Comparison of ENCODE assay signal across 7 mouse cellular contexts in genomic region chr1:38985308-38985707, GRCm38 (mm10). TPM values are rescaled to one million over a fixed set of nuclear protein-coding genes. Genes with fewer than 3 reads are reported as not detected.
DNase-seq lines count a peak whose midpoint lies in the region; ATAC-seq and TF ChIP-seq lines count a peak whose summit lies in the region.

TSS of gene Pdcl3 (plus strand) at chr1:38985608.

- H3K36me3 ChIP-seq in ES-E14 (ENCODE audit: control insufficient read depth, insufficient read depth, low read length, poor library complexity, severe bottlenecking) = no peaks in the 10 kb centered on the region
- no peaks in the 10 kb centered on the region; the same call in 1 of the 2 replicates for H3K36me3 ChIP-seq in hindbrain, embryonic 13.5 days
- no peaks in the 10 kb centered on the region for H3K36me3 ChIP-seq in liver, embryonic 15.5 days (replicated peaks)

- H3K4me3 ChIP-seq in ES-E14 (ENCODE audit: insufficient read depth in 1 of 2, low read depth in 1 of 2, low read length in 2 of 2, poor library complexity in 1 of 2, severe bottlenecking in 1 of 2) = no peak within 1 kb of the TSS
- H3K4me3 ChIP-seq in hindbrain, embryonic 13.5 days = no peak within 1 kb of the TSS
- no peak within 1 kb of the TSS for H3K4me3 ChIP-seq in liver, embryonic 15.5 days (replicated peaks)

- no peaks in the 10 kb centered on the region for H3K27me3 ChIP-seq in hindbrain, embryonic 13.5 days
- no peaks in the 10 kb centered on the region for H3K27me3 ChIP-seq in liver, embryonic 15.5 days

- in situ Hi-C loops in ES-E14 (cut with MboI; ENCODE audit: low sequenced_read_pairs in 2 of 2, unreplicated experiment in 2 of 2) = no loop called here

- H3K4me1 ChIP-seq in ES-E14 (ENCODE audit: control insufficient read depth in 2 of 2, insufficient read depth in 2 of 2, low read length in 2 of 2, poor library complexity in 1 of 2) = peaks cover 1 to 4% of the 10 kb centered on the region in 2 experiments; a peak in 2 of 4 replicates
- peaks cover 18% of the 10 kb centered on the region for H3K4me1 ChIP-seq in hindbrain, embryonic 13.5 days (replicated peaks)
- peaks cover 20% of the 10 kb centered on the region for H3K4me1 ChIP-seq in liver, embryonic 15.5 days (replicated peaks)

- H3K27ac ChIP-seq in ES-E14 (ENCODE audit: insufficient read depth, low read depth, low read length, poor library complexity, severe bottlenecking) = no peak within 1 kb of the TSS
- no peak within 1 kb of the TSS for H3K27ac ChIP-seq in hindbrain, embryonic 13.5 days
- H3K27ac ChIP-seq in liver, embryonic 15.5 days (replicated peaks) = no peak within 1 kb of the TSS

- H3K9ac ChIP-seq in ES-E14 (ENCODE audit: insufficient read depth, low read depth, low read length, poor library complexity, severe bottlenecking) = no peak within 1 kb of the TSS
- H3K9ac ChIP-seq in hindbrain, embryonic 13.5 days = no peak within 1 kb of the TSS
- H3K9ac ChIP-seq in liver, embryonic 15.5 days = no peak within 1 kb of the TSS

- no peak for ATAC-seq in hindbrain, embryonic 13.5 days (ENCODE audit: low FRiP score)
- no peak for ATAC-seq in liver, embryonic 15.5 days (ENCODE audit: insufficient read depth)

- DNase-seq in ES-E14 (ENCODE audit: low read depth, low spot score) = no peak
- no peak for DNase-seq in adrenal gland, adult 2 months
- no peak for DNase-seq in gastrocnemius, adult 18-20 months (ENCODE audit: low spot score)
- no peak for DNase-seq in Muller cell, postnatal 12 days (ENCODE audit: inconsistent ontology term)
- DNase-seq in cerebellum, postnatal 36 days = no peak

- WGBS in hindbrain, embryonic 13.5 days = 91% methylated on average over 3 of the region's 3 CpGs
- WGBS in liver, embryonic 15.5 days (ENCODE audit: insufficient replicate concordance) = 56% methylated on average over 3 of the region's 3 CpGs

- no peak within 1 kb of the TSS for H3K4me2 ChIP-seq in hindbrain, embryonic 13.5 days
- H3K4me2 ChIP-seq in liver, embryonic 15.5 days = no peak within 1 kb of the TSS

- H3K9me3 ChIP-seq in ES-E14 (ENCODE audit: control insufficient read depth, insufficient read depth, low read depth, low read length) = no peaks in the 10 kb centered on the region
- no peaks in the 10 kb centered on the region for H3K9me3 ChIP-seq in hindbrain, embryonic 13.5 days
- no peaks in the 10 kb centered on the region for H3K9me3 ChIP-seq in liver, embryonic 15.5 days (replicated peaks)

TF ChIP-seq in ES-E14, 5 proteins besides CTCF, POLR2A, EP300 and RAD21:
- no peak for TF ChIP-seq CHD2 (IDR thresholded peaks at IDR 0.05; ENCODE audit: low read depth, low read length)
- TF ChIP-seq MAFK (IDR thresholded peaks at IDR 0.05; ENCODE audit: insufficient read depth, low read depth, low read length) = no peak
- no peak for TF ChIP-seq ZNF384 (IDR thresholded peaks at IDR 0.05; ENCODE audit: low read depth, low read length)
- no peak for TF ChIP-seq HCFC1 (IDR thresholded peaks at IDR 0.05; ENCODE audit: borderline replicate concordance, insufficient read depth, low read length)
- no peak for TF ChIP-seq ZC3H11A (IDR thresholded peaks at IDR 0.05; ENCODE audit: borderline replicate concordance, low read depth, low read length)

RNA-seq across cellular contexts. Expression of gene Pdcl3, which starts in this region (rescaled TPM):
- total RNA-seq in ES-E14 (2012; rRNA removed) = 48.8 and 80.9 TPM in 2 replicates
- total RNA-seq in adrenal gland, adult 2 months (2021) = 10 to 100 TPM; 81.2 to 90.9 TPM
- 11.8 and 14.4 TPM in 2 replicates for polyA plus RNA-seq in adrenal gland, adult 2 months (2012; rRNA removed)
- 10 to 100 TPM; 74.6 to 82.2 TPM for total RNA-seq in gastrocnemius, adult 18-20 months (2021)
- 157 and 169 TPM in 2 replicates for polyA plus RNA-seq in hindbrain, embryonic 13.5 days (2015; fragmentation: Nextera tagmentation; extraction: Ambion mirVana)
- polyA plus RNA-seq in liver, embryonic 15.5 days (2015; fragmentation: Nextera tagmentation; extraction: Ambion mirVana) = 32.6 and 38.1 TPM in 2 replicates
